Mouse (Mus musculus) C2C12 (cell line): ENCODE results near the gene Sppl2b.

ENCODE experiments used
- CTCF ChIP-seq: IDR thresholded peaks from one replicate; pipeline ENCODE4 v1.5.1; 2011; ENCODE audit not compliant: control insufficient read depth, insufficient read depth, insufficient read length
- FOSL1 ChIP-seq: IDR thresholded peaks from one replicate; pipeline ENCODE4 v1.8.0; 2011; ENCODE audit warnings: mild to moderate bottlenecking, low read length; ENCODE audit not compliant: poor library complexity, insufficient read depth, severe bottlenecking
- MAX ChIP-seq: IDR thresholded peaks from one replicate; pipeline ENCODE4 v1.6.1; 2011; ENCODE audit warnings: mild to moderate bottlenecking, control low read depth
- USF1 ChIP-seq: IDR thresholded peaks from one replicate; pipeline ENCODE4 v1.6.1; 2011; ENCODE audit warnings: low read depth, mild to moderate bottlenecking, control low read depth, moderate library complexity

- TF ChIP-seq CTCF (no peak), FOSL1 (no peak), USF1 (no peak), MAX (no peak)
These were observed 15.2 kb upstream of the Sppl2b start for GRCm38 (mm10) chr10:80839848-80840247.
